Mouse (Mus musculus) lung, postnatal 4 days (tissue): ENCODE data around the gene Tmem254c.
"Not testable (repeated sequence)": the region's sequence is repeated elsewhere in the genome, so short reads cannot be mapped to it uniquely, and the experiment has no call there.

Experiments used
- DNase-seq, 2 experiments: peaks; one replicate each; pipeline ENCODE4 v3.0.0; 2021

Gene Tmem254c

GRCm38 (mm10) chr14:26067325-26067633 lies at the start of gene Tmem254c:
Gene Tmem254c (minus strand): TSS chr14:26067355.
- DNase-seq, result not testable (repeated sequence)

- not testable (repeated sequence) for DNase-seq
Observed at GRCm38 (mm10) chr14:26097622-26098021, 30.5 kb upstream of the Tmem254c start.

GRCm38 (mm10) chr14:26081997-26082396 lies 14.8 kb upstream of the Tmem254c start, which contains the start of gene Cphx3:
Gene Cphx3 (plus strand): TSS chr14:26082297.
- not testable (repeated sequence) for DNase-seq

GRCm38 (mm10) chr14:26081216-26081615 lies 14.1 kb upstream of the Tmem254c start, which contains the start of gene Cphx2:
Gene Cphx2 (plus strand): TSS chr14:26081516.
- not testable (repeated sequence) for DNase-seq

- not testable (repeated sequence) for DNase-seq
Observed at GRCm38 (mm10) chr14:26076620-26077390, 9.7 kb upstream of the Tmem254c start.

- DNase-seq, result not testable (repeated sequence)
Observed at GRCm38 (mm10) chr14:26066574-26067324, 406 bp downstream of the Tmem254c start.

GRCm38 (mm10) chr14:26059362-26059761 lies 7.8 kb downstream of the Tmem254c start:
- DNase-seq, result not testable (repeated sequence)

- not testable (repeated sequence) for DNase-seq
Observed at GRCm38 (mm10) chr14:26058184-26058583, 9.0 kb downstream of the Tmem254c start.

- not testable (repeated sequence) for DNase-seq
Observed at GRCm38 (mm10) chr14:26048767-26049166, 18.4 kb downstream of the Tmem254c start.

GRCm38 (mm10) chr14:26047026-26047425 lies 20.1 kb downstream of the Tmem254c start:
- DNase-seq, result not testable (repeated sequence)

GRCm38 (mm10) chr14:26045007-26045406 lies 22.1 kb downstream of the Tmem254c start:
- not testable (repeated sequence) for DNase-seq

- not testable (repeated sequence) for DNase-seq
Observed at GRCm38 (mm10) chr14:26042611-26043010, 24.5 kb downstream of the Tmem254c start, which contains the start of gene Gm9780. Gene Gm9780 (minus strand): TSS chr14:26042711.

GRCm38 (mm10) chr14:26035439-26035838 lies 31.7 kb downstream of the Tmem254c start:
- not testable (repeated sequence) for DNase-seq

GRCm38 (mm10) chr14:26034364-26034763 lies 32.8 kb downstream of the Tmem254c start:
- not testable (repeated sequence) for DNase-seq

- not testable (repeated sequence) for DNase-seq
Observed at GRCm38 (mm10) chr14:26025653-26026052, 41.5 kb downstream of the Tmem254c start.

GRCm38 (mm10) chr14:26022831-26023230 lies 44.3 kb downstream of the Tmem254c start:
- not testable (repeated sequence) for DNase-seq

- not testable (repeated sequence) for DNase-seq
Observed at GRCm38 (mm10) chr14:26021555-26021954, 45.6 kb downstream of the Tmem254c start.

- DNase-seq, result not testable (repeated sequence)
Observed at GRCm38 (mm10) chr14:26016414-26016813, 50.7 kb downstream of the Tmem254c start.
